Mouse (Mus musculus): ENCODE results near the gene Spsb4.

GRCm38 (mm10) chr9:96942975-96943374 is 75.7 kb downstream of the Spsb4 start:
- TF ChIP-seq POLR2A (IDR thresholded peaks at IDR 0.05; ENCODE audit: insufficient read length, low read depth) (no peak), CEBPB (IDR thresholded peaks at IDR 0.05; ENCODE audit: insufficient read depth, poor library complexity, severe bottlenecking) (no peak), E2F4 (IDR thresholded peaks at IDR 0.05; ENCODE audit: insufficient read depth) (no peak), USF1 (IDR thresholded peaks at IDR 0.05; ENCODE audit: low read depth) (no peak), MAX (IDR thresholded peaks at IDR 0.05; ENCODE audit: low read depth) (no peak), MYOD1 (IDR thresholded peaks at IDR 0.05; ENCODE audit: control insufficient read depth in 1 of 3, insufficient read length in 2 of 3, low read depth in 2 of 3) (no peak), TCF12 (IDR thresholded peaks at IDR 0.05; ENCODE audit: insufficient read depth, poor library complexity, severe bottlenecking) (no peak), POLR2AphosphoS2 (IDR thresholded peaks at IDR 0.05; ENCODE audit: insufficient read length, low read depth) (no peak)
